Mouse (Mus musculus) neural tube, embryonic 15.5 days (tissue): ENCODE data around the gene Hivep1. TPM values are rescaled to one million over a fixed set of nuclear protein-coding genes. Genes with fewer than 3 reads are reported as not detected.

Experiments used
- polyA plus RNA-seq: library from polyadenylated mRNA; unstranded; fragments of >200 nt; fragmentation: Nextera tagmentation; extraction: Ambion mirVana; gene quantifications from 2 replicates; pipeline ENCODE4 v1.2.1, GENCODE M21; 2015

The Hivep1 gene
- polyA plus RNA-seq, 1 experiment from 2014 or later: 17.6 TPM

Other genes with a start within 250 kb of the Hivep1 start
- gene Adtrp, start 204.3 kb upstream of the Hivep1 start, polyA plus RNA-seq: 0.47 TPM in 2 replicates
- gene Edn1, start 249.5 kb downstream of the Hivep1 start, polyA plus RNA-seq: 2.3 and 4.1 TPM in 2 replicates